Mouse (Mus musculus): ENCODE data around the gene Ing2.

The Ing2 gene

GRCm38 (mm10) chr8:47674140-47674776 lies 1.1 kb downstream of the Ing2 start:
- no peak for DNase-seq (ENCODE audit: low read depth)

GRCm38 (mm10) chr8:47673317-47674139 lies 1.8 kb downstream of the Ing2 start:
- DNase-seq (ENCODE audit: low read depth) = peak; percentile 93

- DNase-seq (ENCODE audit: low read depth) = no peak
These were observed 11.0 kb downstream of the Ing2 start for GRCm38 (mm10) chr8:47664231-47664785.

- no peak for DNase-seq (ENCODE audit: low read depth)
These were observed 12.2 kb downstream of the Ing2 start for GRCm38 (mm10) chr8:47663201-47663600.

GRCm38 (mm10) chr8:47662716-47663115 lies 12.6 kb downstream of the Ing2 start:
- DNase-seq (ENCODE audit: low read depth) = no peak

GRCm38 (mm10) chr8:47660394-47660793 lies 15.0 kb downstream of the Ing2 start:
- DNase-seq (ENCODE audit: low read depth) = no peak

GRCm38 (mm10) chr8:47659463-47659862 lies 15.9 kb downstream of the Ing2 start:
- DNase-seq (ENCODE audit: low read depth) = no peak

GRCm38 (mm10) chr8:47654406-47654805 lies 20.9 kb downstream of the Ing2 start:
- DNase-seq (ENCODE audit: low read depth) = no peak

GRCm38 (mm10) chr8:47652737-47653076 lies 22.6 kb downstream of the Ing2 start:
- DNase-seq (ENCODE audit: low read depth) = no peak

GRCm38 (mm10) chr8:47651913-47652736 lies 23.2 kb downstream of the Ing2 start:
- no peak for DNase-seq (ENCODE audit: low read depth)

- no peak for DNase-seq (ENCODE audit: low read depth)
These were observed 24.5 kb downstream of the Ing2 start for GRCm38 (mm10) chr8:47650853-47651252.

- no peak for DNase-seq (ENCODE audit: low read depth)
These were observed 25.8 kb downstream of the Ing2 start for GRCm38 (mm10) chr8:47649551-47649950.

- DNase-seq (ENCODE audit: low read depth) = no peak
These were observed 32.8 kb downstream of the Ing2 start for GRCm38 (mm10) chr8:47642514-47643064.

- DNase-seq (ENCODE audit: low read depth) = no peak
These were observed 38.2 kb downstream of the Ing2 start for GRCm38 (mm10) chr8:47637152-47637551.

- DNase-seq (ENCODE audit: low read depth) = no peak
These were observed 39.3 kb downstream of the Ing2 start for GRCm38 (mm10) chr8:47636032-47636431.

GRCm38 (mm10) chr8:47634791-47635341 lies 40.5 kb downstream of the Ing2 start:
- no peak for DNase-seq (ENCODE audit: low read depth)

GRCm38 (mm10) chr8:47621144-47621543 lies 54.2 kb downstream of the Ing2 start:
- DNase-seq (ENCODE audit: low read depth) = no peak
